Mouse (Mus musculus): Measurements from ENCODE around the gene Dnaja4. TPM values are rescaled to one million over a fixed set of nuclear protein-coding genes. Genes with fewer than 3 reads are reported as not detected.

Gene Dnaja4
- total RNA-seq, 2 experiments from 2014 or later: 38.8 to 42.9 TPM

DNA sequence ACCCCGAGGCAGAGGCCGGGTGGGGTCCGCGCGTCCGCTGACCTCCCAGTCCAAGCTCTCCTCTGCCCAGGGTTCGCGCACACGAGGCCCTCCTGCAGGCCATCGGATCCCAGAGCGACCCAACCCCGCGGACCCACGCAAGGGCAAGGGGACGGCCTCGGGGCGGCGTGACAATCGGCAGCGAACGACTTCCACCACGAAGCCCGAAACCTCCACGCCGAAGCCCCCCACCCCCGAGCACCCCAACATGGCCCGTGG, 343 bp downstream of the Dnaja4 start:
- no peak for DNase-seq (ENCODE audit: low spot score in 2 of 2)
- intact Hi-C loops (cut with DNase I): no loop called here

DNA sequence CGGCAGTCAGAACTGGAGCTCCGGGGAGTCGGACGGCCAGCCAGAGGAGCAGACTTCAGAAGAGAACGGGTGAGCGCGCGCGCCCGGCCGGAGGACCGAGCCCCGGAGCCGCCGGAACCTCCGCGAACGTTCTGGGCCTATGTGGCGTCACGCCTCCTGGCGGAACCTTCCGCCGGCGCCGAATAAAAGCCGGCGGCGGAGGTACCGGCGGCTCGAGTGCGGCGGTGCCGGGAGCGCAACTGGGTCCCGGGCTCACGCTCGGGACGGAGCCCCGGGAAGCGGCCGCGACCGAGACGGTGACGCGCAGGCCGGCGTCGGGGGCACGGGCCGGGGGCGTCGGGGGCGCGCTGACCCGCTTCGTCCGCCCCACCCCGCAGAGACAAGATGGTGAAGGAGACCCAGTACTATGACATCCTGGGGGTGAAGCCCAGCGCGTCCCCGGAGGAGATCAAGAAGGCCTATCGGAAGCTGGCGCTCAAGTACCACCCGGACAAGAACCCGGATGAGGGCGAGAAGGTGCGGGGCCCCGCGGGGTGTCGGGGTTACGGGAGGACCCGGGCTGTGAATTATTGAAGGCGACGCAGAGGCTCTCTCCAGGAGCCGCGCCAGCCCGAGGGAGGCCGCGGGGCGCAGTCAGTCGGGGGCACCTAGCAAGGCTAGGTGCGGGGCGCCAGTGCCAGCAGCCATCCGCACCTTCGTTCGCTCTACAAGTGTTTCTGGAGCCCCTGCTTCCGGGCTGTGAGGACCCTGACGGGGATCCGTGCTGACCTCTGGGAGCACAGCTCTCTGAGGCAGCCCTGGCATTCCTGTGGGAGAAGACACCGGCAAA, 886 bp downstream of the Dnaja4 start:
- intact Hi-C loops (cut with DNase I): no loop called here
- peak; percentile 82 to 84 for DNase-seq (ENCODE audit: low spot score in 2 of 2)

DNA sequence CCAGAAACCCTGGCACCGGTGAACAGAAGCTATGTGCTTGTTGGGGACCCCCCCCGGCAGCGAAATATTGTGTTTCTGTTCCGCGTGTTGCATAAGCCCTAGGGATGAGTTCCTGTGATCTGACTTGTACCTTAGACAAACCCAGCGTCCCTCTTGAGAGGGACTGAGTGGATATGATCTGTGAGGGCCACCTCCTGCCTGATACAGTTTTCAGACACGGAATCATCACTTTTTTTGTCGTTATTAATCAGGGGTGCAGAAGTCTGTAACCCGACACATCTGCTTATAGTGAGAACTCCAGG, 1.5 kb downstream of the Dnaja4 start:
- intact Hi-C loops (cut with DNase I): no loop called here
- no peak for DNase-seq (ENCODE audit: low spot score in 2 of 2)

GRCm38 (mm10) chr9:54700746-54701145, 2.1 kb downstream of the Dnaja4 start:
- intact Hi-C loops (cut with DNase I): no loop called here
- DNase-seq (ENCODE audit: low spot score in 2 of 2): no peak

GRCm38 (mm10) chr9:54702581-54702980, 3.9 kb downstream of the Dnaja4 start:
- intact Hi-C loops (cut with DNase I): no loop called here
- no peak for DNase-seq (ENCODE audit: low spot score in 2 of 2)

GRCm38 (mm10) chr9:54704361-54704760, 5.7 kb downstream of the Dnaja4 start:
- intact Hi-C loops (cut with DNase I): no loop called here
- no peak for DNase-seq (ENCODE audit: low spot score in 2 of 2)

DNA sequence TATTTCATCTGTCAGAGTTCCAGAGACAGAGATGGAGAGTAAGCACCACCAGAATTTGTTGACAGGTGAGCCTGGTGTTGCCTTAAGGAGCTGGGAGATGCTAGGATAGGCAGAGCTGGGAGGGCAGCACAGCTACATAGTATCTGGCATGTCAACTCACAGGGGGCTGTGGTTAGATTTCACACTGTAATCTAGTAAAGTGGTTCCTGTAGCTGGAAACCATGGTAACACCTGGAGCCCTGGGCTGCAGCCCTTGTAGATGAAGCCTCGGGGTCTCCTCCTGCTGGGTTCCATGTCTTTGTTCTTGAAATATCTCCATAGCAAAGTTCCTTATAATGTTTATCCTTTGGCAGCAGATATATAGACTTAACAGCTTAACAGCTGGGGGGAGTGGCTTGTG, 6.9 kb downstream of the Dnaja4 start:
- DNase-seq (ENCODE audit: low spot score in 2 of 2): no peak
- intact Hi-C loops (cut with DNase I): no loop called here

DNA sequence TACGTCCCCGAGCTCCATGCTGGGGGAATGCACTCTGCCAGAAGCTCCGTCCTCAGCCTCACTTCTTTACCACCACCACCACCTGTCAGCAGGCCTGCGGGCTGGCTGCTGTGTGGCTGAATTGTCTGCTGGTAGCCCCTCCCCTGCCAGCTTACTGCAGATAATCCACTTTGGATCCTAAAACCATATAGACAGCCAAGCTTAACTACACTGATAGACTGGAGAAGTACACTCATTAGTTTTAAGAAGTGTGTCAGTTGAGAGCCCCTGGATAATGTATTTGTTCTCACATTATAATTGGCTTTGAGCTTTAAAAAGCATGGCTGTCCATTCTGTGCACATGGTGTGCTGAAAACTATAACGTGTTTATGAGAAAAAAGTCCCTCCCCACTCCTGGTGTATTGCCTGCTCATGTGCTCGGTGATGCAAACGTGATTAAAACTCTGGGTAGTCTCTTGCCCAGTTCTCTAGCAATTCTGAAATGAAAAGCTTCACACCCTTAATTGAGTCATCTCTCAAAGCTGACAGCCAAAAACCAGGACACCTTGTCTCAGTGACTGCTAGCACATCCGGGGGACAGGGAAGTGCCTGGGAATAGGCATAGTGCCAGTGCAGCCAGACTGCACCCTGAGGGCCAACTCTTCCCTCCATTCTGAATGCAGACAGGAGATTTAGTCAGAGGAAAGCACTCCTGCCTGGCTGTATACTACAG, 8.8 kb downstream of the Dnaja4 start:
- peak in 1 of 2 experiments; percentile 12 for DNase-seq (ENCODE audit: low spot score in 2 of 2)
- intact Hi-C loops (cut with DNase I): no loop called here

DNA sequence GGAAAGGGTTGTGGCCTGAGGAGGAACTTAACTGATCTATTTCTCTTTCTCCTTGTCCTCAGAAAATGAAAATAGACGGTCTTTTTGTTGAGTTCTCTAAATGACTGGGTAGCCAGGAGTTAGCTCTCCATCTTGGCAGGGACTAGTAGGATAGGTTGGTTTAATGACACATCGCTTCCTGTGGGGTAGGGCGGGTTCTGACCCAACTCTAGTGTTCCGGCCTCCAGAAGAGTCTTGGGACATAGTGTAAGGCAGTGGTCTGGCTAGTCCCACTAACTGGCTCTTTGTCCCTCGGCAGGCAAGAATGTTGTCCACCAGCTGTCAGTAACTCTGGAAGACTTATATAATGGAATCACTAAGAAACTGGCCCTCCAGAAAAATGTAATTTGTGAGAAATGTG, 9.4 kb downstream of the Dnaja4 start:
- DNase-seq (ENCODE audit: low spot score in 2 of 2): no peak
- intact Hi-C loops (cut with DNase I): no loop called here

DNA sequence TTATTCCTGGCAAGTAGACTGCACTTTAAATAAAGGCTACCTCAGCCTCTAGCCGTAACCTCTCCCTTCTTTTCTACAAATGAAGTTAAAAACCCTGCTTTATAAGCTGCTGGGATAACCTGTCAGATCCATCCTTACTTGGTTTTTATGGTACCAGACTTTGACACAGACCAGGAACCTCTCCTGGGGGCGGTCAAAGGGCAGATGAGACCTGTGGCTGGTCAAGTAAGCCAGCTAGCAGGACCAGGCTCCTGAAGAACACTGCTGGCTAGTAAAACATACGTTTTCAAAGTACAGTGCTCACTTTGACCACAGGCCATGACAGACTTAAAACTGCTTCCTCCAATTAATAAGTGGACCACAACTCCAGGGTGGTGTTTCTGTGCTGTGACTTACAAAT, 17.1 kb downstream of the Dnaja4 start:
- intact Hi-C loops (cut with DNase I): no loop called here
- DNase-seq (ENCODE audit: low spot score in 2 of 2): no peak

DNA sequence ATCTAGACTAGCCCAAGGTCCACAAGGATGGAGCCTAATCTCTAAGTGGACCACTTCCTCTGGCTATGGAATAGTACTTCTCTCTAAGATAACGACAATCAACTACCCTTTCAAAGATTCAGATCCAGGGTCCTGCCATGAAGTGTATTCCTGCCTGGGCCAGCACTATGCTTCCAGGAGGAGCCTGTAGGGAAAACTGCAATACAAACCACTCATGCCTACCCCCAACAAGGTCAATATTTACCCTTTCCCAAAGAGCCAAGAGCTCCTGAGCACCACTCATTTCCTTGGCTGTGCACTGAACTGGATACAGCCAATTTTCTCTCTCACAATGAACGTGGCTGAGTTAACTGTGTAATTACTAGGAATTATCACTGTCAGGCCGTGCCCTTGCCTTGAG, 18.9 kb downstream of the Dnaja4 start:
- no peak for DNase-seq (ENCODE audit: low spot score in 2 of 2)

DNA sequence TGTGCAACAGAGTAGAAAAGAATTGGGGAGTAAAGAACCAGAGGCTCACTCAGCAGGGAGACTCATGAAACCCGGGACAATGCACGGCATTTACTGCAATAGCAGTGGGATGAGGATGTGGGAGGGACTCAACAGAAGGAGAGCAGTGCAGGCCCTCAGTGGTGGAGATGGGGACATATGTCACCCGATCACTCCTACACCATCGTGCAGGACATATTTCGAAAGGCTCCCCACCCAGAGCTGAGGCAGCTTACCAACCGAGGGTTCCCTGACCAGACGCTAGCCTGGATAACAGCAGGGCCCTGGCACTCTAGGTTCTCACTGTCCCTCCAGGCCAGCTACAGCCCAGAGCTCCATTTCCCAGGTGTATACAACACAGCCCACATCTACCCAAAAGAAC, 23.5 kb downstream of the Dnaja4 start:
- DNase-seq (ENCODE audit: low spot score in 2 of 2): peak; percentile 22 to 36
- intact Hi-C loops (cut with DNase I): no loop called here

More for the DNA sequence above, 18.9 kb downstream of the Dnaja4 start:
- intact Hi-C loops (cut with DNase I): no loop called here

GRCm38 (mm10) chr9:54722596-54722995, 23.9 kb downstream of the Dnaja4 start:
- DNase-seq (ENCODE audit: low spot score in 2 of 2): no peak
- intact Hi-C loops (cut with DNase I): no loop called here

DNA sequence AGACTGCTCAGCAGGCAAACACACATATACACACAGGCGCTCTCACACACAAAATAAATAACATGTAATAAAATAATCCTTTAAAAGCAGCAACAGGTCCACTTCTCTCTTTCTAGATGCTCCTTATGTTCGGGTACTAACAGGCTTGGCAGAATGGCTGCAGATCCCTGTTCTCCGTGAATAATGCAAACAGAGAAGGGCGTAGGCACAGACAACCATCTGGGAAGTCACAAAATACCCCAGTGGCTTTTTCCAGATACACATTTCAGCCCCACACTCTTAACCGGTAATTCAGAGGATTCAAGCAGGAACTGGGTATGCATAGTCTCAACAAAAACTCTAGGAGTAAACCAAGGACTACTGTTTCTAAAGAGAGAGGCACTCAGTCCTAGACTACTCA, 27.6 kb downstream of the Dnaja4 start:
- intact Hi-C loops (cut with DNase I): no loop called here

DNA sequence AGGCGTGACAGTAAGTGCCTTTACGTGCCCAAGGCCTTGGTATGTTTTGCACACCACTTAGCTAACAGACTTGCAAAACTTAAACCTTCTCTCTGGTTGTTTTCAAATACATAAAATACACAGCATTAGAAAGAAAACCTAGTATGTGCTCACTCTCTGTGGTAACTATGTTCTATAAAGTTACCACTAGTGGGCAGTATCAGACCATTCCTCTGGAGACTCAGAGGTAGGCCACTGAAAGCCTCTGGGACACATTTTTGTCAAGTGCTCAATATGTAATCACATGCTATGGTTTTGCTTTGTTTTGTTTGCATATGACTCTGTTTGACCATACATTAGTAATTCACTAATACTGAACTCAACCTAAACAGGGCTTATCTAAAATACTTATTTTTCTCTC, 33.4 kb downstream of the Dnaja4 start:
- no peak for DNase-seq (ENCODE audit: low spot score in 2 of 2)
- intact Hi-C loops (cut with DNase I): loop anchor here (10.0 kb wide), 1 partner anchor 223 kb away; the partner anchor contains the start of genes AY074887 and Psma4

More for the DNA sequence above, 27.6 kb downstream of the Dnaja4 start:
- no peak for DNase-seq (ENCODE audit: low spot score in 2 of 2)

- DNase-seq (ENCODE audit: low spot score in 2 of 2): peak; percentile 96 to 98
- intact Hi-C loops (cut with DNase I): loop anchor here (10.0 kb wide), 1 partner anchor 221 kb away; the partner anchor contains the start of genes AY074887 and Psma4
These were observed 35.4 kb downstream of the Dnaja4 start, which contains the start of gene Wdr61 for GRCm38 (mm10) chr9:54733921-54734638. TSS of gene Wdr61 (minus strand) at chr9:54734519.

DNA sequence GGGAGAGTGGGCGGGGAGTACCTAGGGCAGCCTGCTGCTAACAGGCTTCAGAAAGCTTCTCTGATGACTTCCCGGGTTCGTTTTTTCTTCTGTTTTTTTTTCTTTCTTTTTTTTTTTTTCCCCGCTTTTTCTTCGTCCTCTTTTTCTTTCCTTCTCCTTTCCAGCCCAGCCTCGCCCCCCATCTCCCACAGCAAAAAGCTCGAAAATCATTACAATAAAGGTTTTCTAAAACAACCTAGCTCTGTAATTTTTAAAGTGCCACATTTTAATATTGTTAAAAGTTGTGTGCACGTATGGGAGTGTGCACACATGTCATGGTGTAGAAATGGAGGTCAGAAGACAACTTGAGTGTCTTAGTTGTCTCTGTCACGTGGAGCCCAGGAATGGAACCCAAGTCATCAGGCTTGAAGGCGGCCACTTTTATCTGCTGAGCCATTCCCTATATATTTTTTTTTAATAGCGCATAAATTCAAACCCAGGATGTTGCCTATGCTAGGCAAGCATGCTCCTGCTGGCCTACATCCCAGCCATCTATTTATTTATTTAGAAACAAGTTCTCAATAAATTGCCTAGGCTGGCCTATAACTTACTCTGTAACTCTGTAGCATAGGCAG, 36.1 kb downstream of the Dnaja4 start:
- intact Hi-C loops (cut with DNase I): loop anchor here (5.0 to 10.0 kb wide), 2 partner anchors 220 to 373 kb away; partner anchors contain the start of genes AY074887 and Psma4
- no peak for DNase-seq (ENCODE audit: low spot score in 2 of 2)

DNA sequence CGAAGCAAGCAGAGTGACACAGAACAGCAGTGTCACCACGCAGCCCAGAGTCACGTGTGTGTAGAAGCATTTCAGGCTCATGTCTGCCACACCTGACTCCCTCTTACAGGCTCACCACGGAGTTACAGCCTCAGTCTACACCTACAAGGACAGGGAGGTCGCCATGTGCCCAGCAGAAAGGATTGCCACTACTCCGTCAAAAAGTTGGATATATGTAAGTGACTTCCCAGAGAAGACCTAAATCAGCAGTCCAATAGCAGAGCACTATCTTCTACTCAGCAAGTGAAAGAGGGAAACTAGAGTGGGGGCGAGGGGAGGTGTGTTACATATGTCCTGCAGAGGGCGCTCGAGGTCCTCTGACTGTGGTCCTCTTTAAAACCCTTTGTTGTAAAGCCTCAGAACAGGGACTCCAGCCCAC, 37.6 kb downstream of the Dnaja4 start:
- intact Hi-C loops (cut with DNase I): loop anchor here (5.0 to 10.0 kb wide), 2 partner anchors 219 to 371 kb away; partner anchors contain the start of genes AY074887 and Psma4
- DNase-seq (ENCODE audit: low spot score in 2 of 2): no peak

DNA sequence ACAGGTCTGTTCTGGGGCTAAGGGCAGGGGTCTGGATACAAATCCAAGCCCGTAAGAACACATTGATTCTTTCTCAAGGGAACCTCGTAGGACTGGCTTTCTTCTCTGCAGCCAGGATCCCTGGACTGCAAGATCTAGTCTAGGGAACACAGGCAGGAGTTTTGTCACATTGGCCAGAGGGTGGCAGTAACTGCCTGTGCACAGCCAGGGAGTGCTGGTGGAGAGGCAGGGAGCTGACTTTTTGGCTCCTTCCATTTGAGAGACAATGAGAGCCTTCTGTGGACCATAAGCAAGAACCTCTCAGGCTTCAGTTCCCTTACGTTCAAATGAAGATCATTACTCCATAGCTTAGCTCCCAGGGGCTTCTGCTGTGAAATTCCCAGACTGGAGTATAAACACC, 39.7 kb downstream of the Dnaja4 start:
- peak; percentile 48 for DNase-seq (ENCODE audit: low spot score in 2 of 2)

GRCm38 (mm10) chr9:54743891-54744290, 45.2 kb downstream of the Dnaja4 start:
- DNase-seq (ENCODE audit: low spot score in 2 of 2): no peak
- intact Hi-C loops (cut with DNase I): no loop called here

More for the DNA sequence above, 39.7 kb downstream of the Dnaja4 start:
- intact Hi-C loops (cut with DNase I): loop anchor here (1.0 to 10.0 kb wide), 3 partner anchors 83 to 369 kb away; partner anchors contain the start of genes AY074887 and Psma4
